Mouse (Mus musculus) ES-Bruce4 (cell line): Measurements from ENCODE around the gene Ppard. TPM values are rescaled to one million over a fixed set of nuclear protein-coding genes. Genes with fewer than 3 reads are reported as not detected.
"Not testable (repeated sequence)": the region's sequence is repeated elsewhere in the genome, so short reads cannot be mapped to it uniquely, and the experiment has no call there.

Experiments used
- H3K27ac ChIP-seq: 2 replicates; pipeline ENCODE4 v1.5.1; 2012; ENCODE audit warnings: low read length, inconsistent platforms; ENCODE audit not compliant: insufficient read depth
- H3K27me3 ChIP-seq: 2 replicates; pipeline ENCODE4 v1.6.1; 2012; ENCODE audit warnings: mild to moderate bottlenecking, low read length, inconsistent platforms; ENCODE audit not compliant: control insufficient read depth, poor library complexity, insufficient read depth, severe bottlenecking
- H3K36me3 ChIP-seq: 2 replicates; pipeline ENCODE4 v1.6.1; 2012; ENCODE audit warnings: inconsistent platforms, mild to moderate bottlenecking, low read length, moderate library complexity; ENCODE audit not compliant: control insufficient read depth, poor library complexity, insufficient read depth, severe bottlenecking
- H3K4me1 ChIP-seq: one replicate; pipeline ENCODE4 v1.8.1; 2011; ENCODE audit warnings: low read length; ENCODE audit not compliant: control insufficient read depth, insufficient read depth
- H3K4me3 ChIP-seq: 2 replicates; pipeline ENCODE4 v1.5.1; 2011; ENCODE audit warnings: low read depth, mild to moderate bottlenecking, low read length
- H3K9ac ChIP-seq: 2 replicates; pipeline ENCODE4 v1.6.1; 2012; ENCODE audit warnings: low read depth, mild to moderate bottlenecking, inconsistent platforms; ENCODE audit not compliant: poor library complexity, severe bottlenecking
- H3K9me3 ChIP-seq: replicated peaks from 2 replicates; pipeline ENCODE4 v1.6.1; 2012; ENCODE audit warnings: mild to moderate bottlenecking, low read length, inconsistent platforms; ENCODE audit not compliant: control insufficient read depth, poor library complexity, insufficient read depth, severe bottlenecking
- CTCF ChIP-seq: IDR thresholded peaks from one replicate; pipeline ENCODE4 v1.8.1; 2011; ENCODE audit warnings: low read depth, low read length
- EP300 ChIP-seq: IDR thresholded peaks from 2 replicates; pipeline ENCODE4 v1.6.1; 2011; ENCODE audit warnings: low read depth, low read length; ENCODE audit not compliant: insufficient read depth
- POLR2A ChIP-seq: IDR thresholded peaks from one replicate; pipeline ENCODE4 v1.8.1; 2011; ENCODE audit warnings: low read length; ENCODE audit not compliant: insufficient read depth
- polyA plus RNA-seq: library from polyadenylated mRNA; stranded (reverse); fragments of >200 nt; gene quantifications from 2 replicates; pipeline ENCODE4 v1.2.4, GENCODE M21; 2011; ENCODE audit warnings: low read depth; ENCODE audit not compliant: missing spikeins, insufficient read depth, insufficient read length

Gene Ppard
- polyA plus RNA-seq, 1 experiment: 24.0 TPM

GRCm38 (mm10) chr17:28317725-28318124 lies 85.2 kb downstream of the Ppard start:
- Histone ChIP-seq H3K4me3 (no peak overlapping the region), H3K9me3 (no peaks in the 10 kb centered on the region), H3K36me3 (peaks cover 12% of the 10 kb centered on the region), H3K9ac (no peak overlapping the region), H3K27ac (no peak overlapping the region), H3K27me3 (no peaks in the 10 kb centered on the region), H3K4me1 (no peaks in the 10 kb centered on the region)
- no peak for TF ChIP-seq EP300
- TF ChIP-seq POLR2A: no peak
- no peak for TF ChIP-seq CTCF

GRCm38 (mm10) chr17:28321700-28322099 lies 89.2 kb downstream of the Ppard start:
- Histone ChIP-seq H3K9ac (no peak overlapping the region), H3K27ac (no peak overlapping the region), H3K27me3 (no peaks in the 10 kb centered on the region), H3K9me3 (no peaks in the 10 kb centered on the region), H3K4me3 (no peak overlapping the region), H3K4me1 (peaks cover 2% of the 10 kb centered on the region), H3K36me3 (peaks cover 11% of the 10 kb centered on the region)
- no peak for TF ChIP-seq POLR2A

GRCm38 (mm10) chr17:28323786-28324185 lies 91.3 kb downstream of the Ppard start:
- Histone ChIP-seq H3K27ac (no peak overlapping the region), H3K9me3 (no peaks in the 10 kb centered on the region), H3K4me1 (peaks cover 6% of the 10 kb centered on the region), H3K9ac (no peak overlapping the region), H3K4me3 (no peak overlapping the region), H3K27me3 (no peaks in the 10 kb centered on the region), H3K36me3 (peaks cover 4% of the 10 kb centered on the region)
- TF ChIP-seq POLR2A (no peak), CTCF (no peak), EP300 (no peak)

- not testable (repeated sequence) for H3K9ac ChIP-seq, H3K36me3 ChIP-seq, H3K9me3 ChIP-seq, H3K27me3 ChIP-seq, H3K27ac ChIP-seq, H3K4me3 ChIP-seq, H3K4me1 ChIP-seq
- peak; percentile 17 for TF ChIP-seq CTCF
Observed at GRCm38 (mm10) chr17:28324416-28324815, 91.9 kb downstream of the Ppard start.

GRCm38 (mm10) chr17:28325751-28326150 lies 93.3 kb downstream of the Ppard start:
- no peak overlapping the region for H3K9ac ChIP-seq
- no peaks in the 10 kb centered on the region for H3K9me3 ChIP-seq
- H3K27me3 ChIP-seq: no peaks in the 10 kb centered on the region
- H3K27ac ChIP-seq: no peak overlapping the region
- H3K4me3 ChIP-seq: no peak overlapping the region
- peaks cover 6% of the 10 kb centered on the region for H3K4me1 ChIP-seq
- peaks cover 21% of the 10 kb centered on the region for H3K36me3 ChIP-seq
- no peak for TF ChIP-seq CTCF
- no peak for TF ChIP-seq EP300
- TF ChIP-seq POLR2A: no peak

GRCm38 (mm10) chr17:28326951-28327350 lies 94.5 kb downstream of the Ppard start:
- Histone ChIP-seq H3K4me3 (no peak overlapping the region), H3K4me1 (peaks cover 6% of the 10 kb centered on the region), H3K9ac (no peak overlapping the region), H3K27ac (no peak overlapping the region), H3K27me3 (no peaks in the 10 kb centered on the region), H3K36me3 (peaks cover 30% of the 10 kb centered on the region), H3K9me3 (no peaks in the 10 kb centered on the region)
- TF ChIP-seq CTCF (no peak), POLR2A (no peak)

GRCm38 (mm10) chr17:28327673-28328325 lies 95.3 kb downstream of the Ppard start:
- TF ChIP-seq CTCF: no peak
- TF ChIP-seq EP300: 0 out of 2 replicates have a peak, but pooled peaks have one; percentile 23
- TF ChIP-seq POLR2A: no peak
- Histone ChIP-seq H3K27me3 (no peaks in the 10 kb centered on the region), H3K9ac (peak overlapping the region; percentile 95), H3K4me1 (peaks cover 11% of the 10 kb centered on the region), H3K27ac (peak overlapping the region; percentile 40), H3K4me3 (peak overlapping the region; percentile 50), H3K9me3 (no peaks in the 10 kb centered on the region), H3K36me3 (peaks cover 30% of the 10 kb centered on the region)
